Mouse (Mus musculus) testis, adult 2 months (tissue): ENCODE data around the gene Fads1.

Experiments used
- CTCF ChIP-seq: fragments of 200-500 bp; IDR thresholded peaks from 2 replicates; pipeline ENCODE4 v1.5.1; 2012; ENCODE audit warnings: low read depth, mild to moderate bottlenecking, inconsistent platforms, low read length, moderate library complexity; ENCODE audit not compliant: control insufficient read depth, insufficient read depth, insufficient replicate concordance
- POLR2A ChIP-seq: fragments of 200-500 bp; IDR thresholded peaks from 2 replicates; pipeline ENCODE4 v1.6.1; 2012; ENCODE audit warnings: low read depth, mild to moderate bottlenecking, inconsistent platforms, low read length, moderate library complexity; ENCODE audit not compliant: control insufficient read depth

DNA sequence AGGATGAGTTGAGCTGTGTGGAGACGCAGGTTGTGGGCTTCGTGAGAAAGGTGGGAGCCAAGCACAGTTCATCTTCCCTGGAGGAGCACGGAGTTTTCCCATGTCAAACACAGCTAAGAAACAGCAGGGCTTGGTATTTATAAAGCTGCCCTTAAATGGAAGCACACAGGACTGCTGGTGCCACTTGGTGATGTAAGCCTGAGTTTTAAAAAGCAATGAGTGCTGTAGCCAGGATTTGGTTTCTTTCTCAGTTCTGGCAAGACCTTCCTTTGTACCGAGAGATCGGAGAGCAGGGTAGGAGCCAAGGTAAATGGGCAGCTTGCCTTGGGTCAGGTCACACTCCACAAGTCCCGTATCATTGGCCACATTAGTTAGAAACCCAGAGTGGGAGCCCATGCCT, 34.1 kb upstream of the Fads1 start:
- TF ChIP-seq CTCF: no peak
- TF ChIP-seq POLR2A: no peak
